Mouse (Mus musculus): ENCODE measurements around the gene Dkk3. TPM values are rescaled to one million over a fixed set of nuclear protein-coding genes. Genes with fewer than 3 reads are reported as not detected.
"Not testable (repeated sequence)": the region's sequence is repeated elsewhere in the genome, so short reads cannot be mapped to it uniquely, and the experiment has no call there.

The Dkk3 gene
- polyA plus RNA-seq, 1 experiment from 2014 or later: 43.9 TPM

DNA sequence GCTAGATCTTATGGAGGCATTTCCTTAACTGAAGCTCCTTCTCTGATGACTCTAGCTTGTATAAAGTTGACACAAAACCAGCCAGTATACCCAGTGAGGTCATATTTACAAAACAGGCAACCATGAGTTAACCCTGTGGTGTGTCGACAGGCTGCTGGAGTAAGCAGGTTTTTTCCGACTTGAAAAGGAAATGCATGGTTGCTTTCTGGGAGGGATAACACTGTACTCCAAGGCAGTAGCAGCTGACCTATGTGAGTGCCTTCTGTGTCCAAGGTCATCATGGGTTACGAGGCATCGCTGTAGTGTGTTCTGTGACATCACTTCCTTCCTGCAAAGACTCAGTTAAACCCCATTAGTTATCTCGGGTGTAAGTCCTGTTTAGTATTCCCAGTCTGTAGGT lies 55.9 kb downstream of the Dkk3 start:
- H3K27ac ChIP-seq: no peak overlapping the region
- H3K4me2 ChIP-seq: no peak overlapping the region
- no peaks in the 10 kb centered on the region for H3K27me3 ChIP-seq
- no peak overlapping the region for H3K9ac ChIP-seq
- H3K9me3 ChIP-seq: no peaks in the 10 kb centered on the region
- H3K36me3 ChIP-seq: peaks cover 81% of the 10 kb centered on the region
- no peak for ATAC-seq (ENCODE audit: insufficient number of reproducible peaks, insufficient read depth, low FRiP score, low TSS enrichment, low read depth)
- no peak overlapping the region for H3K4me3 ChIP-seq
- WGBS: 77% methylated on average over 5 of the region's 5 CpGs
- H3K4me1 ChIP-seq: no peaks in the 10 kb centered on the region

GRCm38 (mm10) chr7:112100887-112101286 lies 58.0 kb downstream of the Dkk3 start:
- Histone ChIP-seq H3K36me3 (peaks cover 82% of the 10 kb centered on the region), H3K9me3 (no peaks in the 10 kb centered on the region), H3K4me3 (no peak overlapping the region), H3K27ac (no peak overlapping the region), H3K27me3 (no peaks in the 10 kb centered on the region), H3K4me1 (no peaks in the 10 kb centered on the region), H3K9ac (no peak overlapping the region), H3K4me2 (no peak overlapping the region)
- 74% methylated on average over 2 of the region's 2 CpGs for WGBS
- no peak for ATAC-seq (ENCODE audit: insufficient number of reproducible peaks, insufficient read depth, low FRiP score, low TSS enrichment, low read depth)

- H3K36me3 ChIP-seq: peaks cover 88% of the 10 kb centered on the region
- not testable (repeated sequence) for ATAC-seq (ENCODE audit: insufficient number of reproducible peaks, insufficient read depth, low FRiP score, low TSS enrichment, low read depth)
Observed at GRCm38 (mm10) chr7:112094923-112095322, 63.9 kb downstream of the Dkk3 start.

GRCm38 (mm10) chr7:112086186-112086585 lies 72.7 kb downstream of the Dkk3 start:
- no peak for ATAC-seq (ENCODE audit: insufficient number of reproducible peaks, insufficient read depth, low FRiP score, low TSS enrichment, low read depth)
- H3K9ac ChIP-seq: no peak overlapping the region
- 95% methylated on average over 2 of the region's 2 CpGs for WGBS
- peaks cover 65% of the 10 kb centered on the region for H3K36me3 ChIP-seq
- H3K27ac ChIP-seq: no peak overlapping the region
- no peak overlapping the region for H3K4me2 ChIP-seq
- no peaks in the 10 kb centered on the region for H3K4me1 ChIP-seq
- no peak overlapping the region for H3K4me3 ChIP-seq
- H3K9me3 ChIP-seq: no peaks in the 10 kb centered on the region
- H3K27me3 ChIP-seq: no peaks in the 10 kb centered on the region

More at GRCm38 (mm10) chr7:112094923-112095322, 63.9 kb downstream of the Dkk3 start:
- 88% methylated on average over 4 of the region's 4 CpGs for WGBS
- not testable (repeated sequence) for H3K4me2 ChIP-seq, H3K9ac ChIP-seq, H3K9me3 ChIP-seq, H3K27me3 ChIP-seq, H3K27ac ChIP-seq, H3K4me3 ChIP-seq, H3K4me1 ChIP-seq

DNA sequence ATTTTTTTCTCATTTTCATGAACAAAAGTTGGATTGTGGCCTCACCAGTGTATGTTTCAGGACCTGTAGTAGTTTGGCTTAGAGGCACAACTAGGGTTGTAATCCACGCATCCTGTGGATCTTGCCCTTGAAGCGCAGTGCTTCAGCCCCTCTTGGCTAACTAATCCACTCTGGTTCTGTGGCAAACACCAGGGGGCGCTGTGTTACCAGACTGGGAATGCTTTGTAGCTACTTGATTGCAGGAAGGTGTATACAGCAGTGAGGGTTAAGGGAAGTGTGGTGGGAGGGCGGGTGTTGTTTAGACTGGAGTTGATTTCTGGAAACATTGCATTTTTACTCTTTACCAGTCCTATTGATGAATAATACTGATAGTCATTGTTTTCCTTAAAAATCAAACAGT lies 73.8 kb downstream of the Dkk3 start:
- Histone ChIP-seq H3K4me3 (no peak overlapping the region), H3K4me1 (no peaks in the 10 kb centered on the region), H3K36me3 (peaks cover 59% of the 10 kb centered on the region), H3K9ac (no peak overlapping the region), H3K4me2 (no peak overlapping the region), H3K9me3 (no peaks in the 10 kb centered on the region), H3K27me3 (no peaks in the 10 kb centered on the region), H3K27ac (no peak overlapping the region)
- WGBS: 32% methylated on average over 4 of the region's 4 CpGs
- ATAC-seq (ENCODE audit: insufficient number of reproducible peaks, insufficient read depth, low FRiP score, low TSS enrichment, low read depth): no peak

DNA sequence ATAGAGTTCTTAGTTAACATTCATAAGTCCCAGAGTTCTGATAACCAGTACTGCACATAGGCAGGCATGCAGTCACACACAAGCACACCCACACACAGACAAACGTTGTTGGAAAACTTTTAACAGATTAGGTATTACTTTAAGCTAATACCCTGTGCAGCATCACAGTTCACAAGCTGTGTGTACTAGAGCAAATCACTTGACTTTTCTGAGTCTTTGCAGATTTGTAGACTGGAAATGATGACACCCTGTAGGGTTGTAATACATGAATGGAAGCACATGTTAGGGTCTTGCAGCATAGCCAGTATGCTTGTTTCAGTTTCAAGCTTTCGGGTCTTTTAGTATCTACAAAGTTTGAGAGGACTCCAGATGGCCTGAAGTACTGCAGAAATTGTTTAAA lies 74.6 kb downstream of the Dkk3 start:
- H3K36me3 ChIP-seq: peaks cover 54% of the 10 kb centered on the region

DNA sequence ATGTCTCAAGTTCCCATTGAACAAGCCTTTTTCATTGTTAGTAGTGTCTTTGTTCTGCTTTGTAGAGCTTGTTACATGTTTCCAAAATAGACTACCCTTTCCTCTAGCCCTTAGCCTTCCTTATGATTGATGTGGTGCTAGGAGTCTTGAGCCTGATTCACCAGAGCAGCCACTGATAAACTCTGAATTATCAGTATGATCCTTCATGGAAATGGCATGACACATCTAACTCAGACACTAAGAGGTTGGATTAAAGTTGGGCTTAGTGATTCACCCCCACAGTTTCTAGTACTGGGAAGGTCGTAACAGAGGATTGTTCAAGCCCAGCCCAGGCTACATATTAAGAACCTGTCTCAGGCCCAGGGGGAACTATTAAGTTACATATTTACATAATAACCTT lies 76.2 kb downstream of the Dkk3 start:
- Histone ChIP-seq H3K4me1 (no peaks in the 10 kb centered on the region), H3K27ac (no peak overlapping the region), H3K9me3 (no peaks in the 10 kb centered on the region), H3K9ac (no peak overlapping the region), H3K4me3 (no peak overlapping the region), H3K36me3 (peaks cover 52% of the 10 kb centered on the region), H3K27me3 (no peaks in the 10 kb centered on the region), H3K4me2 (no peak overlapping the region)
- ATAC-seq (ENCODE audit: insufficient number of reproducible peaks, insufficient read depth, low FRiP score, low TSS enrichment, low read depth): no peak
- 87% methylated on average over 1 of the region's 1 CpGs for WGBS

More for the DNA sequence above, 74.6 kb downstream of the Dkk3 start:
- Histone ChIP-seq H3K4me3 (no peak overlapping the region), H3K4me2 (no peak overlapping the region), H3K9ac (no peak overlapping the region), H3K9me3 (no peaks in the 10 kb centered on the region), H3K27ac (no peak overlapping the region), H3K27me3 (no peaks in the 10 kb centered on the region), H3K4me1 (no peaks in the 10 kb centered on the region)
- 86% methylated on average over 2 of the region's 2 CpGs for WGBS
- ATAC-seq (ENCODE audit: insufficient number of reproducible peaks, insufficient read depth, low FRiP score, low TSS enrichment, low read depth): no peak

GRCm38 (mm10) chr7:112074868-112075267 lies 84.0 kb downstream of the Dkk3 start:
- Histone ChIP-seq H3K36me3 (peaks cover 42% of the 10 kb centered on the region), H3K4me1 (no peaks in the 10 kb centered on the region), H3K4me2 (no peak overlapping the region), H3K27ac (no peak overlapping the region), H3K9me3 (no peaks in the 10 kb centered on the region), H3K4me3 (no peak overlapping the region), H3K9ac (no peak overlapping the region), H3K27me3 (no peaks in the 10 kb centered on the region)
- ATAC-seq (ENCODE audit: insufficient number of reproducible peaks, insufficient read depth, low FRiP score, low TSS enrichment, low read depth): no peak
- 84% methylated on average over 5 of the region's 5 CpGs for WGBS

Other genes with a start within 250 kb of the Dkk3 start
- 69.5 and 77.7 TPM in 2 replicates for gene Usp47, start 135.6 kb downstream of the Dkk3 start, polyA plus RNA-seq (2015; fragmentation: Nextera tagmentation; extraction: Ambion mirVana)
- gene Mical2, start 66.8 kb upstream of the Dkk3 start, polyA plus RNA-seq (2015; fragmentation: Nextera tagmentation; extraction: Ambion mirVana): 4.3 and 5.4 TPM in 2 replicates

Data from embryonic facial prominence, embryonic 13.5 days (tissue).